Mouse (Mus musculus) hindlimb bud, embryonic 11.5 days (tissue): ENCODE data around the gene Ctss.

Experiments used
- DNase-seq: peaks from one replicate; pipeline ENCODE4 v3.0.0-alpha.2; 2012; ENCODE audit warnings: low read depth, low spot score; ENCODE audit errors: extremely low spot score

Gene Ctss

GRCm38 (mm10) chr3:95526622-95527211 is at the start of gene Ctss:
Gene Ctss, plus strand, starts transcription at chr3:95526786.
- no peak for DNase-seq

- DNase-seq = no peak
These were observed 47.6 kb upstream of the Ctss start for GRCm38 (mm10) chr3:95478966-95479365.

DNA sequence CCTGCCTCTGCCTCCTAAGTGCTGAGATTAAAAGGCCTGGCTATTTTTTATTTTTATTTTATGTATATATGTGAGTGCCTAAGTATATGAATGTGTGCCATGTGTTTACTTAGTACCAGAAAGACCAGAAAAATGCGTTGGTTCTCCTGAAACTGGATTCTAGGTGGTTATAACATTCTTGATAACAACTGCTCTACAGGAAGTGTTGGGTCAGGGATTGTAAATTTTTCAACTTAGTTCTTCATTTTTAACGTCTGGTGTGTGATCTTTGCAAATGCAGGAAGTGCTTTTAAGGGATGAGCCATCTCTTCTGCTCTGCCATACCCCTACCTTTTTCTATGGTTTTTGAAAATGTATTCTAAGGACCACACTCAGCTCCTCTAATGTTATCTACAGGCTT is 40.2 kb upstream of the Ctss start:
- no peak for DNase-seq

DNA sequence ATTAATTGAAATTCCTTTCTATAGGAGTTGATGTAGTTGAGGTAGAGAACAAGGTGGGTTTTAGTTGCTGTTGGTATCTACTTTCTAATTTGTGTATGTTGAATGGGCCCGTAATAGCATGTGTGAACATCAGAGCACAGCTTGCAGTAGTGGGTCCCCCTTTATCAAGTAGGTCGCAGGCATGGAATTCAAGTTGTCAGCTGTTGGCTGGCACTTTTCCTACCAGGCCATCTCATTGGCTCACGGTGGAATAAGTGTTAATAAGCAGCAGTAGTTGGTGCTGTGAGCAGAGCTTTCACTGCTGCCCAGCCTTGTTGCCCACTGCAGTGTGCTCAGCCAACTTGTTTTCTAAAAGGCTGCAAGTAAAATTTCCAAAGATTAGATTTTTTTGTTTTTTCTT is 37.9 kb upstream of the Ctss start:
- DNase-seq = no peak

DNA sequence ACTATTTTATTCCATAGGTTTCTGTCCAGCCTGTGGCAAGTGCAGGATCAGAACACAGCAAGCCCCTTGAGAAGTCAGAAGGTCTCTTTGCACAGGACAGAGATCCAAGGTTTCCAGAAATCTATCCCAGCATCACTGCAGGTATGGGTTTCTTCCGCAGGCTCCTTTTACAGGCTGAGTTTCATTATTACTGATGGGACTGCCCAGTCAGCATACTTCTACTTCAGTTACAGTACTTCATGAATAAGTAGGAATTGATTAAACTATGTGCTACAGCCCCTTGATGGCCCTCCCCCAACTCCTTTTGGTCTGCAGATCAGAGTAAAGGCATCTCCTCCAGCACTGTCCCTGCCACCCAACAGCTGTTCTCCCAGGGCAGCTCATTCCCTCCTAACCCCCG is 36.3 kb upstream of the Ctss start:
- DNase-seq = no peak

DNA sequence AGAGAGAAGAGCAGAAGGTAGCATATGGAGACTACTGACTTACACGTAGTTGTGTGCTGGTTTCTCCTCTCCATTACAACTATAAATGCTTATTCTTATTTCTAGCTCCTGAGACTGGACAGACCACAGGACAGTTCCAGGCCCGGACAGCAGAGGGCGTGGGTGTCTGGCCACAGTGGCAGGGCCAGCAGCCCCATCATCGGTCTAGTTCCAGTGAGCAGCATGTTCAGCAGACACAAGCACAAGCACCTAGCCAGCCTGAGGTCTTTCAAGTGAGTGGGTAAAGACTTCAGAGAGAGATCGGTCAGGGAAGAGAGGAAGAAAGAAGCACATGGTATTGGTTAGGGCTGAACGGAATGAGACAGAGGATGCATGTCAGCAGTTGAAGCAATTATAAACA is 32.2 kb upstream of the Ctss start:
- no peak for DNase-seq

DNA sequence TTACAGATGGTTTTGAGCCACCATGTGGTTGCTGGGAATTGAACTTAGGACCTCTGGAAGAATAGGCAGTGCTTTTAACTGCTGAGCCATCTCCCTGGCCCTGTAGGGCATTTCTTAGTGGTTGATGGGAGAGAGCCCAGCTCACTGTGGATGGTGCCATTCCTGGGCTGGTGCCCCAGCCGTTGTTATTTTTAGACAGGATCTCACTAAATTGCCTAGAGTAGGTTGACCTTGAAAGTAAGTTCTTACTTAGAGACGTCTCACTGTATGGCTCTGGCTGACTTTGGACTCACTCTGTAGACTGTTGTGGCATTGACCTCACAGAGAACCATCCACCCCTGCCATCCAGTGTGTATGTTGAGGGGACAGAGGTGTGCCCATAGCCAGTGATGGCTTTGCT is 28.4 kb upstream of the Ctss start:
- DNase-seq = no peak

GRCm38 (mm10) chr3:95499024-95499423 is 27.6 kb upstream of the Ctss start, which contains the start of gene Ctsk:
Gene Ctsk, plus strand, starts transcription at chr3:95499256.
- DNase-seq = no peak

- DNase-seq = no peak
These were observed 27.0 kb upstream of the Ctss start for GRCm38 (mm10) chr3:95499496-95500140.

- DNase-seq = no peak
These were observed 24.3 kb upstream of the Ctss start for GRCm38 (mm10) chr3:95502312-95502711.

GRCm38 (mm10) chr3:95509348-95509747 is 17.2 kb upstream of the Ctss start:
- DNase-seq = no peak

DNA sequence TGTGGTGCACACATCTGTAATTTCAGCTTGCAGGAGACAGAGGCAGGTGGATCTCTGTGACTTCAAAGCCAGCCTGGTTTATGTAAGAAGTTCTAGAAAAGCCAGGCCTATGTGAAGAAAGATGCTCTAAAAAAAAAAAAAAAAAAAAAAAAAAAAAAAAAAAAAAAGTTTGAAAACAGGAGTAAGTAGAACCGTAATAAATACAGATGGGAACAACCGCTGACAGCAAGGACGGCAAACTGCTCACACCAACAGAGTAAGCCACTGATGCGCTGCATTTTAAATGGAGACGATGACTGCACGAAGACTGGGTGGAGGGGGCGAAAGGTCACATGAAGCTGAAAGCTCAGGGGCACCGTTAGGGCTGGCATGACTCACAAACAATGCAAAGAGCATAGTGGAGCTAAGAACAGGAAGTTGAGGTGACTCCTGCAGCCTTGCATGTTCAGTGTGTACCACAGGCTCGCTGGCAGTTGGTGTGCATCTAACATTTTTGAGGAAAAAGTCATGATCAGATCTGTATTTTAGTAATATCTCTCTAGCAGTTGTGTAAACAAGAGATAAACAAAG is 14.9 kb upstream of the Ctss start:
- DNase-seq = no peak

- DNase-seq = no peak
These were observed 10.0 kb upstream of the Ctss start for GRCm38 (mm10) chr3:95516614-95517041.

DNA sequence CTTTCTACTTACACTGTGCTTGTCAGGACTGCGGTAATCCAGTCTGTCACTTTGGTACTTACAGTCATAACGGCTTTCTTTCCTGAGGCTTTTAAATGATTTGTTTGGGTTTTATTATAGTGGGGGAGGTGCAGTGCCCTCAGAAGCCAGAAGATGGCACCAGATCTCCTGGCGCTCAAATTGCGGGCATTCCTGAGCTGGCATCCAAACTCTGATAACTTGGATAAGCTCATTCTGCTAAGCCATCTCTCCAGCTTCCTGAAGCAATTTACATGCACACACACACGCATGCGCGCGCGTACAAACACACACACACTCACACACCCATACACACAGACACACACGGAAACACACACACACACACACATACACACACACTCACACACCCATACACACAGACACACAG is 9.1 kb upstream of the Ctss start:
- DNase-seq = no peak

DNA sequence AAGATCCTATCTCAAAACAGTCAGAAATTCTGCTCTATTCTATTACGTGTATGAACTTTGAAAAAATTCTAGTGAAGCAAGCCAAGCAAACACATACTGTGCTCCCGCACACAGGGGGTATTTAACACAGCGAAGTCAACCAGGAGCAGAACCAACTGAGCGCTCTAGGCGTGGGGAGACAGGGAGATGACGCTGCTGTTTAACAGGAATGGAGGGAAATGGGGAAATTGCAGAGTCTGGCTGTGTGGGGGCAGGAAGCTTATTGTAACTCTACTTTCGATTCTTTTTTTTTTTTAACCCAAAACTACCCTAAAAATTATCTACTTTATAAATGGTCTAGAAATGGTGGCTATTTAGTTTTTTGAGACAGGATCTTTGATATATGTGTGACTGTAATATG is 7.7 kb upstream of the Ctss start:
- DNase-seq = no peak

GRCm38 (mm10) chr3:95519315-95519714 is 7.3 kb upstream of the Ctss start:
- DNase-seq = no peak

GRCm38 (mm10) chr3:95520100-95520499 is 6.5 kb upstream of the Ctss start:
- no peak for DNase-seq

DNA sequence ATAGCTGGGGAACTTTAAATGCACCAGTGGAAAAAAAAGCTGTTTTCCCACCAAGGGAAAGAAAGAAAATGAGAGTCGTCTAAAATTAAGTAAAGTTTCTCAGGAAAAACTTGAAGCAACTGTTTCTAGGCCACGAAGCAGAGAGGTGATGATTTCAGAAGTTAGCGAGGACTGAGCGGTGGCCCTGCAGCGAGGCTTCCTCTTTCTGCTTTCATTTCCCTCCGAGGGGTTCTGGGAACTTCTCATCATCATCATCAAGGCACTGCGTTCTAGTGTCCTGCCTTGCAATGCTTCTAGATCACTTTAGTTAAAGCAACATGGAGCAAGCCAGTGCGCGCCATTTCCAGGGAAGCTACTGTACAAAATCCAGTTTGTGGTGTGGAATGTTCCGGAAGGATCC is 5.4 kb upstream of the Ctss start:
- DNase-seq = no peak

- DNase-seq = no peak
These were observed 2.9 kb upstream of the Ctss start for GRCm38 (mm10) chr3:95523662-95524061.

DNA sequence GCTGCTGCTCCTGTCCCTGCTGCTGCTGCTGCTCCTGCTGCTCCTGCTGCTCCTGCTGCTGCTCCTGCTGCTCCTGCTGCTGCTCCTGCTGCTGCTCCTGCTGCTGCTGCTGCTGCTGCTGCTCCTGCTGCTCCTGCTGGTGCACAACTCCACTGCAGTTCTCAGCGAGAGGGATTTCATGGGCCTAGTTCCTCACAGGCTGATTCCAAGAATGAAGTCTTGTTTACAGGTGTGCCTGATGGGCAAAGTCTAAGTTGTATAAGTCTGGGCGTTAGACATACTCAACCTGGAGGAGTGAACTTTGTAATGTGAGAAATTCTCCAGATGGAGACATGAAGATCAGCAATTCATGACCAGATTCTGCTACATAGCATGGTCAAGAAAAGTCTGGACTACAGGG is 1.9 kb upstream of the Ctss start:
- no peak for DNase-seq

DNA sequence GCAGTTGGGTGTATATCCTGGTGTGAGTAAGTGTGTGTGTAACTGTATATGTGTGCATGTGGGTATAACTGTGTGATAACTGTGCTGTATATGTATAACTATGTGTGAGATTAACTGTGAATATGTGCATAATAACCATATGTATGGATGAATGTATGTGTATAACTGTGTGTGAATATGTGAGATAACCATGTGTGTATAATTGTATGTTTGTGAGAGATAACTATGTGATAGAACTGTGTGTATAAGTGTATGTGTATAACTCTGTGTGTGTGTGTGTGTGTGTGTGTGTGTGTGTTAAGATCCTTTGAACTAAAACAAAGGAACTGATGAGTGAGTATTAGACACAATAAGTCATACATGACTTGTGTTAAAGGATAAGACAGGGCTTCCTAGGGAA is 475 bp upstream of the Ctss start:
- no peak for DNase-seq

- no peak for DNase-seq
These were observed 3.2 kb downstream of the Ctss start for GRCm38 (mm10) chr3:95529814-95530213.

GRCm38 (mm10) chr3:95531025-95531424 is 4.4 kb downstream of the Ctss start:
- no peak for DNase-seq
